Mouse (Mus musculus): ENCODE measurements around the gene Kifc1.
"Not testable (repeated sequence)": the region's sequence is repeated elsewhere in the genome, so short reads cannot be mapped to it uniquely, and the experiment has no call there.

Gene Kifc1

DNA sequence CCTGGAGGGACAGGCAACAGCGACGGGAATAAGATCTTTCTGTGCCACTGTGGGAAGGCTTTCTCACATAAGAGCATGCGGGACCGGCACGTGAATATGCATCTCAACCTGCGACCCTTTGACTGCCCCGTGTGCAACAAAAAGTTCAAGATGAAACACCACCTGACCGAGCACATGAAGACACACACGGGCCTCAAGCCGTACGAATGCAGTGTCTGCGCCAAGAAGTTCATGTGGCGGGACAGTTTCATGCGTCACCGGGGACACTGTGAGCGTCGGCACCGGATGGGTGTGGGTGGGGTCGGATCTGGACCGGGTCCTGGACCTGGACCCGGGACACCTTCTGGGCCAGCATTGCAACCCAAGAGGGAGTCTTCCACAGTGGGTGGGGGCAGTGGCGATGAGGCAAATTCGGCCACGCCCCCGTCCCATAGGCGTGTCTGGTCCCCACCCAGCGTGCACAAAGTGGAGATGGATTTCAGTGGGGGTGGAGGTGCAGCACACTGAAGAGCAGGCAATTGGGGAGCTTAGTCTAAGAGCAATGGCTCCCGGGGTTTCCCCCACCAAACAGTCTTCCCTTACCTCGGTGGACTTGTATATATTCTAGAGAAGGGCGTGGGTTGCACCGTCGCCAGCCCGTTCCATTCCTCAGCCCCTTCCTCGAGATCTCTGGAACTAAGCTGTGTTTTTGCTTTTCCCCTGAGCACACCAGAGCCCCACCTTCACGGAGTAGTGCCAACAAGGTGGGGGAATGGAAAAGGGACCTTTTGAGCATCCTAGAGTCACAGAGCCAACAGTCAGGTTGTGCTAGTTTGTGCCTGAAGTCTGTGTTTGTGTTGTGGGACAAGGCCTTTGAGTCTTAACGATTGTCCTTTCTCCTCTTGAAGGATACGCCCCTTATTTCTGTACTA is 28.1 kb upstream of the Kifc1 start:
- no peak for DNase-seq

- DNase-seq: no peak
Observed at GRCm38 (mm10) chr17:33917656-33918292, 27.3 kb upstream of the Kifc1 start.

DNA sequence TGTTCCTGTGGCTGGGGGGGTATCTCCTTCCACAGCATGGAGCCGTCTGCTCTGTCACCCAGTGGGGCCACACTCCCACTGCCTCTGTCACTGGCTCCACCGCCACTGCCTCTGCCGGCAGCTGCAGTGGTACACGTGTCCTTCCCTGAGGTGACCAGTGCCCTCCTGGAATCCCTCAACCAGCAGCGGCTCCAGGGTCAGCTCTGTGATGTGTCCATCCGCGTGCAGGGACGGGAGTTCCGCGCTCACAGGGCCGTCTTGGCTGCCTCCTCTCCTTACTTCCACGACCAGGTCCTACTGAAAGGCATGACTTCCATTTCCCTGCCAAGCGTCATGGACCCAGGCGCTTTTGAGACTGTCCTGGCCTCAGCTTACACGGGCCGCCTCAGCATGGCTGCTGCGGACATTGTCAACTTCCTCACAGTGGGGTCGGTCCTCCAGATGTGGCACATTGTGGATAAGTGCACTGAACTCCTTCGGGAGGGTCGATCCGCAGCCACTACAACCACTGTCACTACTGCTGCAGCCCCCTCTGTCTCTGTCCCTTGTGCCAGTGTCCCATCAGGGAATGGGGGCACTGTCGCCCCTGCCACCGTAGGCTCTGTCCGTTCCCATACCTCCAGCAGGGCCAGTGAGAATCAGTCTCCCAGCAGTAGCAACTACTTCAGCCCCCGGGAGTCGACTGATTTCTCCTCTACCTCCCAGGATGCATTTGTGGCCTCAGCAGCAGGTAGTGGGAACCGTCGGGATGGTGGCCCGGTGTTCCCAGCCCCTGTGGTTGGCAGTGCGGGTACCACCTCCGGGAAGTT is 26.6 kb upstream of the Kifc1 start:
- DNase-seq: peak; percentile 21

DNA sequence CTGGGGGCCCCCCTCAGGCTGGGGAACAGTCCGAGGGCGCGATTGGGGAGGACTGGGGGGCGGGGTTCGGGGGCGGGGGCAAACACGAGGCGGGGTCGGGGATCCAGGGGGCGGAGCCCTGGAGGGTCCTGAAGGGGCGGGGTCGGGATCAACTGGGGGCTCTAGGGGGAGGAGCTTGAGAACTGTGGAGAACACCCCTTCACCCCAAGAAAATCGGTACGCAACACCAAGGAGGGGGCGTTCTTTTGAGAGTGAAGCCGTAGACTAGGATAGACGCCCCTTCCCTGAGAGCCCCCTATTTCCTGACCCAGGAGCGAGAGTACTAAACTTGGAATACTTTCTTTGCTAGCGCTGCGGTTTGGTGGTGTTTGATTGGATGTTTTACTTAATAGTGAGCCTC is 25.8 kb upstream of the Kifc1 start:
- DNase-seq: no peak

- peak; percentile 100 for DNase-seq
Observed at GRCm38 (mm10) chr17:33915671-33916250, 25.3 kb upstream of the Kifc1 start, which contains the start of the genes Tapbp and Zbtb22. Gene Tapbp, plus strand, starts transcription at chr17:33915899. Gene Zbtb22, plus strand, starts transcription at chr17:33915904.

DNA sequence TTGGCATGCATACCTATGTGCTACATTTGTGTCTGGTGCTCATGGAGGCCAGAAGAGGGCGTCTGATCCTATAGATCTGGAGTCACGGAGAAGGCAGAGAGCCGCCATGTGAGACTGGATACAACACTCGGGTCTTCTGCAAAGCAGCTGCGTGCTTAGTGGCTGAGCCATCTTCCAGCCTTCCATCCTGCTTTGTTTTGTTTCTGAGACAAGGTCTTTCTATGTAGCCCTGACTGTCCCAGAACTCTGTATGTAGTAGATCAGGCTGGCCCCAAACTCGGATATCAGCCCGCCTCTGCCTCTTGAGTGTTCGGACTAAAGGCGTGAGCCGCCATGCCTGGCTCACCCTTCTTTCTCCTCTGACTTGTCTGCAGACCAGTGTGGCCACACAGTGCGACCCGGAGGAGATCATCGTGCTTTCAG is 24.5 kb upstream of the Kifc1 start:
- DNase-seq: peak; percentile 36

DNA sequence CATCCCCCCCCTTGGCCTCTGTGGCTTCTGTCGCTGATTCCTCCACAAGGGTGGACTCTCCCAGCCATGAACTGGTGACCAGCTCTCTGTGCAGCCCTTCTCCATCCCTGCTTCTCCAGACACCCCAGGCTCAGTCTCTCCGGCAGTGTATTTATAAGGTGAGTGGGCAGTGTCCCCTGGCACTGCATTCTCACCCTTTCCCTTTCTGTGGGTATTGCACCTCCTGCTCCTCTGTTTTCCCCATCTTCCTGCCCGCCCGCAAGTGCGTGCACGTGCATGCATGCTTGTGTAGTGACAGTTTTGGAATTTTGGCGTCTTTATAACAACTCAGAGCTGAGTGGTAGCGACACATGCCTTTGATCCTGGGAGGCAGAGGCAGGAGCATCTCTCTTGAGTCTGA is 23.4 kb upstream of the Kifc1 start:
- DNase-seq: no peak

GRCm38 (mm10) chr17:33913264-33913663 is 22.8 kb upstream of the Kifc1 start:
- no peak for DNase-seq

DNA sequence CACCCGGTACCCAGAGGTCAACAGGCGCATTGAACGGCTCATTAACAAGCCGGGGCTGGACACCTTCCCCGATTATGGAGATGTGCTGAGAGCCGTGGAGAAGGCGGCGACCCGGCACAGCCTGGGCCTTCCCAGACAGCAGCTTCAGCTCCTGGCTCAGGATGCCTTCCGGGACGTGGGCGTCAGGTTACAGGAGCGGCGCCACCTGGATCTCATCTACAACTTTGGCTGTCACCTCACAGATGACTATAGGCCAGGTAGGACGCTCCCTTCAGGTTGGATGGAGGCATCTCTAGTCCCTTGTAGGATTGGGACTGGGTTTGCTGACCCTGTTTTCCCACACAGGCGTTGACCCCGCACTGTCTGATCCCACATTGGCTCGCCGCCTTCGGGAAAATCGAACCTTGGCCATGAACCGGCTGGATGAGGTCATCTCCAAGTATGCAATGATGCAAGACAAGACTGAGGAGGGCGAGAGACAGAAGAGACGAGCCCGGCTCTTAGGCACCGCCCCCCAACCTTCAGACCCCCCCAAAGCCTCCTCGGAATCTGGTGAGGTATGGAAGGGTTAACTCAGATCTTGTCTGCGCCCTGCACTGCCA is 21.5 kb upstream of the Kifc1 start:
- DNase-seq: no peak

DNA sequence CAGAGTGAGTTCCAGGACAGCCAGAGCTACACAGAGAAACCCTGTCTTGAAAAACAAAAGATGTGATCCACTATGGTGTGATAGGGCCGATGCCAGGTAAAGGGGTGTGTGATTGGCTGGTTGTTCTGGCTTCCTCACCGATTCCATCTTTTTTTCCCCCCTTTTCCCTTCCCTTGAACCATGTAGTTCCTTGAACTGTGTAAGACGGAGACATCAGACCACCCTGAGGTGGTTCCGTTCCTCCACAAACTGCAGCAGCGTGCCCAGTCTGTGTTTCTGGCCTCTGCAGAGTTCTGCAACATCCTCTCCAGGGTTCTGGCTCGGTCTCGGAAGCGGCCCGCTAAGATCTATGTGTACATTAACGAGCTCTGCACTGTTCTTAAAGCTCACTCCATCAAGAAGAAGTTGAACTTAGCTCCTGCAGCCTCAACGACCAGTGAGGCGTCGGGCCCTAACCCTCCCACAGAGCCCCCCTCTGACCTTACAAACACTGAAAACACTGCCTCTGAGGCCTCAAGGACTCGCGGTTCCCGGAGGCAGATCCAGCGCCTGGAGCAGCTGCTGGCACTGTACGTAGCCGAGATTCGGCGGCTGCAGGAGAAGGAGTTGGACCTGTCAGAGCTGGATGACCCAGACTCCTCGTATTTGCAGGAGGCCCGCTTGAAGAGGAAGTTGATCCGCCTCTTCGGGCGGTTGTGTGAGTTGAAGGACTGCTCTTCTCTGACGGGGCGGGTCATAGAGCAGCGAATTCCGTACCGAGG is 20.8 kb upstream of the Kifc1 start:
- no peak for DNase-seq

- no peak for DNase-seq
Observed at GRCm38 (mm10) chr17:33910346-33911051, 20.0 kb upstream of the Kifc1 start.

DNA sequence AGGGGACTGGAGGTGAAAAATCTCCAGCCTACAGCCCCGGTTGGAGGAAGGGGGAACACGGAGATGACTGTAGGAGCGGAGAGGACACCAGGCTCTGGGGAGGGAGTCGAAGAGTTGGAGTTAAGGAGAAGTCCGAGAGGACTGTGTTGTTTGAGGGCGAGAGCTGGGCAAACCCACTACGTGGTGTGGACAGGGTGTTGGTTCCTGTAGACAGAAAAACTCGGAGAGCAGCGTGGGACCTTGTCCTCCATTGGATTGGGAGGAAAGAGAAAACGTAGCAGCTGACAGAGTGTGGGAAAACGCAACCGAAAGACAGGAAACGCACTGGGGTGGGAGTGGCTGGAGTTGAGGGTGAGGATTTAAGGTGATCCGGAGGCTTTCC is 19.4 kb upstream of the Kifc1 start:
- DNase-seq: no peak

GRCm38 (mm10) chr17:33909077-33909868 is 18.8 kb upstream of the Kifc1 start, which contains the start of gene Daxx:
Gene Daxx, plus strand, starts transcription at chr17:33909414.
- peak; percentile 99 for DNase-seq

DNA sequence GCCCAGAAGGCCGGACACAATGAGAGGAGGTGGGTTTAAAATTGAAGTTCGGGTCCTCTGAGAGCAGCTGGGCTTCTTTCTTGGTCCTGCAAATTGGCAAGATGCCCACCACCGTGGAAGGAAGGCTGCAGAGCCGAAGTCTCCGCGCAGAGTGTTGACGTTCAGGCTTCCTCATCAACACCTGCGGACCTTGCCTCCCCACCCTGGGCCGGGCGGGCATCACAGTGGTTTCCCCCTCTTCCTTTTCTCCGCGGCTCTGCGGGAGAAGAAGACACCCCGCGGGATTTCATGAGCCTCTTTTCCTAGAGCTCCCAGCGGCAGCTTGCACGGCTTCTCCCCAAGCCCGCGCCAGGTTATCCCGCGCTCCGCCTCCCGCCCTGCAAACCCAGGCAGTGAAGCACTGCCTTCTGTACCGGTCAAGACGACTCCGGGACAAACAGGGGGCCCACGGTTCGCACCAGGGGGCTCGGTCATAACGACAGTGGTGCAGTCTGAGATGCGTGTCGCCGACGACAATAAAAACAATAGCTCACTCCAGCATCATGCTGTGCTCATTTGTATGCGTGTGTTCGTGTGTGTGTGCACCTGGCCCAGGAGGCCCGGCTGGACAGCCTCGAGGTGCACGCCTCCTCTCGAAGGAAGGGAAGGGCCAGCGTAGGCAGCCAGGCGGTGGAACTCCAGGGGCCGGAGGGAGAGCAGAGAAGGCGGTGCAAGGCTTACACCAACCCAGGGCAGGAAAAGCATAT is 18.0 kb upstream of the Kifc1 start:
- DNase-seq: peak; percentile 53

DNA sequence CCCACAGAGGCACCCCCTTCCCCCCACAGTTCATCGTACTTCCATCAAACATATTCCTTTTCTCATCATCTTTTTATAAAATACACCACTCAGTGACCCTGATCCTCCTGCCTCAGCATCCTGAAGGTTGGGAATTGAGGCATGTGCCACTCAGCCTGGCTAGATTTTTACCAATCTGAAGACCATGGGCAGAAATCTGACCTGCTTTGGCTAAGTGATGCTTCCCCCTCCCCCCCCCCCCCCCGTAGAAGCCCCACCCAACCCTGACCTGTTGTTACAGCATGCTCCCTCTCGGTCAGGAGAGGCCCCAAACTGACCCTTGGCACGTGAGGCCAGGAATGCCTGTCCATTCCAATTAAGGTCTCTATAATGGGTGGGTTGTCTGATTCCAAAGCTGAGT is 14.4 kb upstream of the Kifc1 start, which contains the start of gene Platr17:
TSS of gene Platr17 (plus strand) at position 301 of the 400 bp plus-strand sequence.
- DNase-seq: not testable (repeated sequence)

GRCm38 (mm10) chr17:33903911-33904651 is 13.6 kb upstream of the Kifc1 start:
- DNase-seq: not testable (repeated sequence)

- no peak for DNase-seq
Observed at GRCm38 (mm10) chr17:33902491-33902890, 12.0 kb upstream of the Kifc1 start.

GRCm38 (mm10) chr17:33902079-33902478 is 11.6 kb upstream of the Kifc1 start:
- DNase-seq: no peak
